Mouse (Mus musculus): Measurements from ENCODE around the gene Tiam1. TPM values are rescaled to one million over a fixed set of nuclear protein-coding genes. Genes with fewer than 3 reads are reported as not detected.
A peak's percentile ranks its signal among the peaks of the same experiment; 100 is the strongest.

Gene Tiam1
- polyA plus RNA-seq, 1 experiment from 2014 or later, result 12.8 TPM

GRCm38 (mm10) chr16:89904121-89904520, 239.4 kb downstream of the Tiam1 start:
- H3K9me3 ChIP-seq (ENCODE audit: control insufficient read depth, low read length), result no peaks in the 10 kb centered on the region
- no peaks in the 10 kb centered on the region for H3K27me3 ChIP-seq (ENCODE audit: control insufficient read depth, insufficient read depth, low read depth, low read length)
- no peak overlapping the region for H3K27ac ChIP-seq (ENCODE audit: low read length)
- no peak for ATAC-seq (ENCODE audit: low read depth)
- H3K4me2 ChIP-seq (ENCODE audit: low read depth, low read length), result no peak overlapping the region
- 91% methylated on average over 12 of the region's 12 CpGs for WGBS
- H3K4me3 ChIP-seq (ENCODE audit: low read length), result no peak overlapping the region
- H3K4me1 ChIP-seq (replicated peaks; ENCODE audit: control insufficient read depth, insufficient read depth, low read length), result 0 out of 2 replicates have a peak, but pooled peaks cover 2% of the 10 kb centered on the region
- H3K9ac ChIP-seq (ENCODE audit: low read length), result no peak overlapping the region
- H3K36me3 ChIP-seq (ENCODE audit: control insufficient read depth, insufficient read depth, low read length), result no peaks in the 10 kb centered on the region

- 85% methylated on average over 12 of the region's 12 CpGs for WGBS
- Histone ChIP-seq H3K9ac (ENCODE audit: low read length) (no peak overlapping the region), H3K36me3 (ENCODE audit: control insufficient read depth, insufficient read depth, low read length) (no peaks in the 10 kb centered on the region), H3K4me1 (replicated peaks; ENCODE audit: control insufficient read depth, insufficient read depth, low read length) (0 out of 2 replicates have a peak, but pooled peaks cover 2% of the 10 kb centered on the region), H3K27me3 (ENCODE audit: control insufficient read depth, insufficient read depth, low read depth, low read length) (no peaks in the 10 kb centered on the region), H3K27ac (ENCODE audit: low read length) (no peak overlapping the region), H3K4me2 (ENCODE audit: low read depth, low read length) (no peak overlapping the region), H3K4me3 (ENCODE audit: low read length) (no peak overlapping the region), H3K9me3 (ENCODE audit: control insufficient read depth, low read length) (no peaks in the 10 kb centered on the region)
- no peak for ATAC-seq (ENCODE audit: low read depth)
These were observed 240.8 kb downstream of the Tiam1 start for GRCm38 (mm10) chr16:89902578-89903304.

- H3K9me3 ChIP-seq (ENCODE audit: control insufficient read depth, low read length), result no peaks in the 10 kb centered on the region
- H3K27me3 ChIP-seq (ENCODE audit: control insufficient read depth, insufficient read depth, low read depth, low read length), result no peaks in the 10 kb centered on the region
- no peak overlapping the region for H3K27ac ChIP-seq (ENCODE audit: low read length)
- no peak for ATAC-seq (ENCODE audit: low read depth)
- no peak overlapping the region for H3K4me2 ChIP-seq (ENCODE audit: low read depth, low read length)
- H3K4me1 ChIP-seq (replicated peaks; ENCODE audit: control insufficient read depth, insufficient read depth, low read length), result 0 out of 2 replicates have a peak, but pooled peaks cover 5% of the 10 kb centered on the region
- no peak overlapping the region for H3K4me3 ChIP-seq (ENCODE audit: low read length)
- H3K9ac ChIP-seq (ENCODE audit: low read length), result no peak overlapping the region
- WGBS, result 44% methylated on average over 8 of the region's 8 CpGs
- no peaks in the 10 kb centered on the region for H3K36me3 ChIP-seq (ENCODE audit: control insufficient read depth, insufficient read depth, low read length)
These were observed 242.9 kb downstream of the Tiam1 start for GRCm38 (mm10) chr16:89900681-89901080.

GRCm38 (mm10) chr16:89899192-89899591, 244.4 kb downstream of the Tiam1 start:
- WGBS, result 63% methylated on average over 9 of the region's 9 CpGs
- Histone ChIP-seq H3K4me2 (ENCODE audit: low read depth, low read length) (no peak overlapping the region), H3K9me3 (ENCODE audit: control insufficient read depth, low read length) (no peaks in the 10 kb centered on the region), H3K4me3 (ENCODE audit: low read length) (no peak overlapping the region), H3K36me3 (ENCODE audit: control insufficient read depth, insufficient read depth, low read length) (no peaks in the 10 kb centered on the region), H3K9ac (ENCODE audit: low read length) (no peak overlapping the region), H3K27ac (ENCODE audit: low read length) (no peak overlapping the region), H3K4me1 (replicated peaks; ENCODE audit: control insufficient read depth, insufficient read depth, low read length) (peaks cover 9% of the 10 kb centered on the region), H3K27me3 (ENCODE audit: control insufficient read depth, insufficient read depth, low read depth, low read length) (no peaks in the 10 kb centered on the region)
- no peak for ATAC-seq (ENCODE audit: low read depth)

DNA sequence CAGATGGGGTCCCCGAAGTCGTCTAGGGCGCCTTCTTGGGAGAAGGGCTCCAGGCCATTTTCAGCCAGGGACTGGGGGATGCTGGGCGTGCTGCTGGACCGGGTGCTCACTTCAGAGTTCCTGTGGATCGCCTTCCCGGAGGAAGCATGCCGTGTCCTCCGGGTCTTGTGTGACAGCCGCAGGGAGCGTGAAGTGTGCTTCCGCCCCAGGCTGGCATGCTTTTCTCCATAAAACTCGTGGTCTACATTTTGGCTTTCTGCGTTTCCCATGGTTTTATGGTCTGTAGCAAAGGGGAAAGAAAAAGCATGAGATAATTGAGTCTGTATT, 245.3 kb downstream of the Tiam1 start:
- Histone ChIP-seq H3K4me1 (replicated peaks; ENCODE audit: control insufficient read depth, insufficient read depth, low read length) (peaks cover 9% of the 10 kb centered on the region), H3K27ac (ENCODE audit: low read length) (no peak overlapping the region), H3K4me2 (ENCODE audit: low read depth, low read length) (no peak overlapping the region), H3K9ac (ENCODE audit: low read length) (no peak overlapping the region), H3K27me3 (ENCODE audit: control insufficient read depth, insufficient read depth, low read depth, low read length) (no peaks in the 10 kb centered on the region), H3K9me3 (ENCODE audit: control insufficient read depth, low read length) (no peaks in the 10 kb centered on the region), H3K36me3 (ENCODE audit: control insufficient read depth, insufficient read depth, low read length) (no peaks in the 10 kb centered on the region), H3K4me3 (ENCODE audit: low read length) (no peak overlapping the region)
- no peak for ATAC-seq (ENCODE audit: low read depth)
- WGBS, result 87% methylated on average over 14 of the region's 14 CpGs

DNA sequence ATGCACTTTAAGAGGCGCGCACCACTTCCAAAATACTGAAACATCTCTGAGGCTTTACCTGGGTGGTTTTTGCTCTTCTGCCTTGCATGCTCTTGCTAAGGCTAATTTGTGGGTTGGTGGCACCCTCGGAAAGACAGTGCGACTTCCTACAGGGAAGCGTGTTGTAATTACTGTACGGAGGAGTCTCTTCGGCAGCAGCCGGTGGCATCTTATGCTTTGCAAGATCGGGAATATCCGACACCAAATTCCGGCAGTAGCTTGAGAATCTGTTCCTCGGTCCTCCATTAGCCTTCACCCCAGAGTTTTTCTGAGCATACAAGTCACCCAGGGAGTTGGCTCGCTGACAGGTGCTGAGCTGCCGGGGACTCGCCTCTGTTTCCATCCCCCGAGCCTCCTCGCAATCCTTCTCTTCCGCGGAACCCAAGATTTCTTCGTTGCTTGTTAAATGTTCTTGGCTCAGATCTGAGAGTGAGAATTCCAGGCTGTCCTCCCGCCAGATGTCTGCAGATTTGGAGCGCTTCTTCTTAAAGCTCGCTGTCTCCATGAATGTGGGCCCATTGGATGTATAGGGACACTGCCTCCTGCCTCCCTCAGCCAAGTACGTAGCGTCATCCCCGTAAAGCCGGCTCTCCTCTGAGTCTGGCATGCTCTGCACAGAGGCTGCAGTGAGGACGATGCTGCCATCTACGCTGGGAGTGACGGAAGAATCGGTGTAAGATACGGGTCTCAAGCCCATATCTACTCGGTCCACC, 245.8 kb downstream of the Tiam1 start:
- Histone ChIP-seq H3K4me3 (ENCODE audit: low read length) (no peak overlapping the region), H3K27me3 (ENCODE audit: control insufficient read depth, insufficient read depth, low read depth, low read length) (no peaks in the 10 kb centered on the region), H3K9ac (ENCODE audit: low read length) (no peak overlapping the region), H3K36me3 (ENCODE audit: control insufficient read depth, insufficient read depth, low read length) (no peaks in the 10 kb centered on the region), H3K27ac (ENCODE audit: low read length) (no peak overlapping the region), H3K9me3 (ENCODE audit: control insufficient read depth, low read length) (no peaks in the 10 kb centered on the region), H3K4me2 (ENCODE audit: low read depth, low read length) (no peak overlapping the region), H3K4me1 (replicated peaks; ENCODE audit: control insufficient read depth, insufficient read depth, low read length) (peaks cover 9% of the 10 kb centered on the region)
- 75% methylated on average over 33 of the region's 33 CpGs for WGBS
- ATAC-seq (ENCODE audit: low read depth), result no peak

GRCm38 (mm10) chr16:89896885-89897546, 246.6 kb downstream of the Tiam1 start:
- no peak overlapping the region for H3K4me2 ChIP-seq (ENCODE audit: low read depth, low read length)
- peaks cover 9% of the 10 kb centered on the region for H3K4me1 ChIP-seq (replicated peaks; ENCODE audit: control insufficient read depth, insufficient read depth, low read length)
- H3K9me3 ChIP-seq (ENCODE audit: control insufficient read depth, low read length), result no peaks in the 10 kb centered on the region
- H3K4me3 ChIP-seq (ENCODE audit: low read length), result no peak overlapping the region
- 61% methylated on average over 20 of the region's 20 CpGs for whole genome bisulfite sequencing
- no peaks in the 10 kb centered on the region for H3K27me3 ChIP-seq (ENCODE audit: control insufficient read depth, insufficient read depth, low read depth, low read length)
- no peak overlapping the region for H3K27ac ChIP-seq (ENCODE audit: low read length)
- no peaks in the 10 kb centered on the region for H3K36me3 ChIP-seq (ENCODE audit: control insufficient read depth, insufficient read depth, low read length)
- ATAC-seq (ENCODE audit: low read depth), result no peak; the same call in 1 of the 2 replicates
- no peak overlapping the region for H3K9ac ChIP-seq (ENCODE audit: low read length)

- Histone ChIP-seq H3K9me3 (ENCODE audit: control insufficient read depth, low read length) (no peaks in the 10 kb centered on the region), H3K4me2 (ENCODE audit: low read depth, low read length) (no peak overlapping the region), H3K36me3 (ENCODE audit: control insufficient read depth, insufficient read depth, low read length) (no peaks in the 10 kb centered on the region), H3K27me3 (ENCODE audit: control insufficient read depth, insufficient read depth, low read depth, low read length) (no peaks in the 10 kb centered on the region), H3K4me3 (ENCODE audit: low read length) (no peak overlapping the region), H3K27ac (ENCODE audit: low read length) (no peak overlapping the region), H3K9ac (ENCODE audit: low read length) (no peak overlapping the region), H3K4me1 (replicated peaks; ENCODE audit: control insufficient read depth, insufficient read depth, low read length) (peaks cover 9% of the 10 kb centered on the region)
- ATAC-seq (ENCODE audit: low read depth), result no peak
- 72% methylated on average over 9 of the region's 9 CpGs for WGBS
These were observed 247.2 kb downstream of the Tiam1 start for GRCm38 (mm10) chr16:89896392-89896791.

GRCm38 (mm10) chr16:89895283-89895682, 248.3 kb downstream of the Tiam1 start:
- H3K4me3 ChIP-seq (ENCODE audit: low read length), result no peak overlapping the region
- no peaks in the 10 kb centered on the region for H3K27me3 ChIP-seq (ENCODE audit: control insufficient read depth, insufficient read depth, low read depth, low read length)
- no peak overlapping the region for H3K4me2 ChIP-seq (ENCODE audit: low read depth, low read length)
- peaks cover 9% of the 10 kb centered on the region for H3K4me1 ChIP-seq (replicated peaks; ENCODE audit: control insufficient read depth, insufficient read depth, low read length)
- peak; percentile 17; the same call in 1 of the 2 replicates for ATAC-seq (ENCODE audit: low read depth)
- no peaks in the 10 kb centered on the region for H3K36me3 ChIP-seq (ENCODE audit: control insufficient read depth, insufficient read depth, low read length)
- H3K9ac ChIP-seq (ENCODE audit: low read length), result no peak overlapping the region
- no peaks in the 10 kb centered on the region for H3K9me3 ChIP-seq (ENCODE audit: control insufficient read depth, low read length)
- no peak overlapping the region for H3K27ac ChIP-seq (ENCODE audit: low read length)
- WGBS, result 74% methylated on average over 7 of the region's 7 CpGs
